Mouse (Mus musculus) brown adipose tissue, adult 24 weeks (tissue): ENCODE measurements around the gene Sh3d21. TPM values are rescaled to one million over a fixed set of nuclear protein-coding genes. Genes with fewer than 3 reads are reported as not detected.

Experiments
- H3K27ac ChIP-seq: fragments of 200-500 bp; replicated peaks from 2 replicates; pipeline ENCODE4 v1.5.1; 2012; ENCODE audit warnings: low read depth, mild to moderate bottlenecking, low read length
- H3K4me1 ChIP-seq: fragments of 200-500 bp; 2 replicates; pipeline ENCODE4 v1.6.1; 2012; ENCODE audit warnings: low read length, mixed read lengths; ENCODE audit not compliant: control insufficient read depth, insufficient read depth, insufficient read length
- H3K4me3 ChIP-seq: fragments of 200-500 bp; 2 replicates; pipeline ENCODE4 v1.5.1; 2012; ENCODE audit warnings: low read depth, mild to moderate bottlenecking, low read length, moderate library complexity; ENCODE audit not compliant: insufficient read depth
- polyA plus RNA-seq: library from polyadenylated mRNA; stranded (reverse); fragments of >200 nt; gene quantifications from 2 replicates; pipeline ENCODE4 v1.2.4, GENCODE M21; 2012; ENCODE audit not compliant: missing spikeins, insufficient read depth, insufficient read length

The Sh3d21 gene
- polyA plus RNA-seq, result 2.1 and 3.5 TPM in 2 replicates

DNA sequence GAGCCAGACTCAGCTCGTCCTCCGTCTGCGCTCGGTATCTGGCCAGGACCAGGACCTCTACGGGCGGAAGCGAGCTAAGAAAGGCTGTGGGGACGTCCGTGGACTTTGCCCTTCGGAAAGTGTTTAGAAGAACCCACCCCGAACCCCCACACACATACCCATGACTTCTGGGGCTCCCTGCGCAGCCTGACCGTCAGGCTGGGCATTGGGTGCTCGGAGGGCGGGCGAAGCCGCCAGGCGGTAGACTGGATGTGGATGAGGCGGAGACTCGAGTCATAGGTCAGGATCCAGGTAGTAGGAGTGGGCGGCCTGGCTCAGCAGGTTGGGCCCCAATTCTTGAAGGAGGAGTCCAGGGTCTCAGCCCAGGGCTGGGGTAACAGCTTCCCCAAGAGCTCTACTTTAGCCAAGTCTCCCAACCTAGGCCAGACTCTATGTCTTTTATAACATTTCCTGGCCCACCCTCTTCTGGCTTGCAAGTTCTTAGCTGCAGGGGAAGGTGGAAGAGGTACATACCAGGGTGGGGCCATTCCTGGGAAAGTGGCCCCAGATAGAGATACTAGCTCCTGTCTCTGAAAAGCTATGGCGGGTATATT is at the start of gene Sh3d21:
Sh3d21 (minus strand) TSS at position 425 of the 593 bp plus-strand sequence.
- Histone ChIP-seq H3K4me3 (peak within 1 kb of the TSS; percentile 74), H3K27ac (peak within 1 kb of the TSS; percentile 73), H3K4me1 (peaks cover 15% of the 10 kb centered on the region)

DNA sequence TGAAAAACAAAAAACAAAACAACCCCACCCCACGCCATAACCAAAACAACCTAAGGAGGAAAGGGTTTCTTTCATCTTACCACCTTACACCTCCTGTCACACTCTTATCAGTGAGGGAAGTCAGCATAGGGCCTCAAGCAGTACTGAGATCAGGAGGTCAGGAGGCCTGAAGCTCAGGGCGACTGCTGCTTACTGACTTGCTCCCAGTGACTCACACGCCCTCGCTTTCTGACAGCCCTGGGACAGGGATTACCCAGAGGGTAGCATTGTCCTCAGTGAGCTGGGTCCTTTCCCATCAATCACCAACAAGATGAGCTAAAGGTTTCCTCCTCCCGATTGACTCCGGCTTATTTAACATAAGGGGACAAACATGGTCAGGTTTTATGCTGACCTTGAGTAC is 43.8 kb upstream of the Sh3d21 start:
- Histone ChIP-seq H3K27ac (no peak overlapping the region), H3K4me3 (no peak overlapping the region)

DNA sequence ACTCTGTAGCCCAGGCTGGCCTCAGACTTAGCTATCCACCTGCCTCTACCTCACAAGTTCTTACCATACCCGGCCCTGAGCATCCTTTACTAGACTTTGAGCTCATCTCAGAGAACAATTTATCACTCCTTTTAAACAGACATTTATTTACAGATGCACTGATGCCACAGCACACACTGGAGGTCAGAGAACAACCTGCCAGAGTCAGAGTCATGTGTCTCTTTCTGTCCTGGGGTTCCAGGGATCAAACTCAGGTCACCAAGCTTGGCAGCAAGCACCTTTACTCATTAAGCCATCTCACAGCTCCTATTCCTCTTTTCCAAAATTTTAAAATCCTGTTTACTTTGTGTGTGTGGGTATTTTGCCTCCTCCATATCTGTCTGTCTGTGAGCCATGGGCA is 42.1 kb upstream of the Sh3d21 start:
- Histone ChIP-seq H3K4me3 (no peak overlapping the region), H3K27ac (no peak overlapping the region), H3K4me1 (peaks cover 7% of the 10 kb centered on the region; the same call in 1 of the 2 replicates)

More for the DNA sequence above, 43.8 kb upstream of the Sh3d21 start:
- peaks cover 3% of the 10 kb centered on the region; the same call in 1 of the 2 replicates for H3K4me1 ChIP-seq

DNA sequence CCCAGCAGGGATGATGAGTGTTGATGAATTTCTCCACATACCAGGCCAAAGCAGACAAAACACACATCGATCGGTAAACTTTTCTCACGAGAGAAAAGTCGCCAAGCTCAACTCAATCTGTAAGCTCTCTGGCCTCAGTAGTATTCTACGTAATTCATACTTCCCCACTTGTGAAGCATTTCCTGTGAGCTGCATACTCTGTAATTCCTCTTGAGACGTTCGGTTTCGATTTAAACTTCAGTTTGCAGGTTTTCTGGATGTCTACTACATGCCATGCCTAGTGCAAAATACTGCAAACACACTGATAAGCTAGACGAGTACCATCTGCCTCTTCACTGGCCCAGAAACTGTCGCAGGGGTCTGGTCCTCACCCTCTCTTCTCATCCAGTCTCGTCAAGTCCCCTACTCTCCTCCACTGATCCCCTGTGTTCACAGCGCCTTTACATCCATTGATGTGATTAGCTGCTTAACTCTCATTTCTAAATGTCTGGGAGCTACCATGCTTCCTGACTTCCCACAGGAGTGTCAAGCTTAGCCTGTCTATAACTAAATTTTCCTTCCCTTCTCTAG is 41.5 kb upstream of the Sh3d21 start:
- Histone ChIP-seq H3K27ac (peak overlapping the region; percentile 28), H3K4me1 (peaks cover 7% of the 10 kb centered on the region; the same call in 1 of the 2 replicates), H3K4me3 (no peak overlapping the region)

DNA sequence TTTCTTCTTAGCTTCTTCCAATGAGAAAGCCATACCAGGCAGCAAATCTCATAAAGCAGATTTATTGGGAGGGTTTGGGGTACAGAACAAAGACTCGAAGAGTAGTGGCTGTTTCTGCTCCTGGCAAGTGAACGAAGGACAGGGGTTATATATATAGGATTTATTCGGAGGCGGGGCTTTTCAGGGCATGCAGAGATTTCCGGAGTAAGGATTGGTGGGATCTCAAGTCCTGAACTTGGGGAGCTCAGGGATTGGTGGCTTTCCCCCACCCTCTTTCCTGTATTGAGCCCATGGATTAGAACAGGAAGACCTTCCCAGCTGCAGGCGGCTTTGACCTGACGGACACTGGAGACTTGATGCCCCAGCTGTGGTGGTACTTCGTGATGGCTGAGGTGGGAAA is 40.7 kb upstream of the Sh3d21 start:
- peak overlapping the region; percentile 100; the same call in 1 of the 2 replicates for H3K27ac ChIP-seq
- peaks cover 10% of the 10 kb centered on the region for H3K4me1 ChIP-seq
- no peak overlapping the region for H3K4me3 ChIP-seq

DNA sequence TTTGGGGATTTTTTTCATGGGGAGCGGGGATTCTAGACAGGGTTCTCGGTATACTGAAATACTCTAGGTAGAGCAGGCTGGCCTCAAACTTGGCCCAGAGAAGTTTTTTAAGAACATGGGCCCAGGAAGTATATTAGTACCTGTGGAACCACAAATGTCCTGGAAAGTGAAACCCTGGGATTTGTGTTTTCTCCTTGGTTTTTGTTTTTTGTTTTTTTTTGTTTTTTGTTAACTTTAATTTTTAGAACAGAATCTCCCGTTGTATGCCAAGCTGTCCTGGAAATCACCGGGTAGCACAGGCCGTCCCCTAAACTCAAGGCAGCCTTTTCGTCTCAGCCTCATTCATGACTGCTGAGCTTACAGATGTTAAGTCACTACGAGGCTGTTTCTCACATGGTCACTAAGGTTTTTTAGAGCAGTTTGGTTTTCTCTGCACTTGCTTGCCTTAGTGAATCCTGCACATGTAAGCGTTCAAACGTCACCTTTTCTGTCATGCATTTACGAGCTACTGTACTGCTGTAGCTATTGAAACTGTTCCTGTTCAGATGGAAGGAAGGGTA is 40.1 kb upstream of the Sh3d21 start:
- Histone ChIP-seq H3K27ac (peak overlapping the region; percentile 100), H3K4me1 (peaks cover 12% of the 10 kb centered on the region), H3K4me3 (peak overlapping the region; percentile 60)

DNA sequence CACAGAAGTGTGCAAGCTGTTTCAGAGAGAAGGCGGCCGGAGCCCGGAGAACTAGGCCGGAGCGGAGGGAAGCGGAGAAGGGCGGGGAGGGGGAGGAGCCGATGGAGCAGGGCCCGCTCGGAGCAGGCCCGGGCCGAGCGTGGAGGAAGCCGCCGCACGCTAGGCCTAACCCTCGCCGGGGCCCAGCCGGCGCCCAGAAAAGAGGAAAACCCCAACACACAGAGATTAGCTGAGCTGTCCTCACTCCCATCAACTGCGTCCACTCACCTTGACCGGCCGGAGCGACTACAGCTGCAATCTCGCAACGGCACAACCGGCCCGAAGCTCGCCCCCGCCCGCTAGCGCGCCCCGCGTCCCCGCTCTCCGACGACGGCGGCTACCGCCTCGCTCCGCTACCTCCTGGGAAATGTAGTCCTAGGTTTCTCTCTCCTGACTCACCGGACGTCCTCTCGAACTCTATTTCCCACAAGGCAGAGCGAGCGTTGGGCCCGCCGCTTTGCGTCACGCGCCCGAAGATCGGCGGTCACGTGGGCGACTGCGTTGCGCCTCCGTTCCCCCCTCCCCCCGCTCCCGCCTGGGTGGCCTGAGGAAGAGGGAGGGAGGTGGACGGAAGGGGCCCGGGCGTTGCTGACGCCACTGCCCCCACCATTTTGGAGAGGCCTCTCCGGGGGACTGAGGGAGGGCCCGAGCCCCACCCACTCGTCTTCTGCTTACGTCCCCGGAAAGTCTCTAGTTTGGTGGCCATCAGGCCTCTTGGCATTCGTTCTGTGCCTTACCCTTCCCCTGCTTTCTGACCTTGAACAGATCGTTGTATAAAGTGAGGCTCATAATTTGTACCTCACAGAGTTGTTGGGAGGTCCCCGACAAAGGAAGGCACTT is 39.3 kb upstream of the Sh3d21 start, which contains the start of gene Thrap3:
Thrap3 (minus strand) TSS at position 458 of the 879 bp plus-strand sequence.
- H3K4me1 ChIP-seq, result peaks cover 18% of the 10 kb centered on the region
- peak within 1 kb of the TSS; percentile 100 for H3K27ac ChIP-seq
- peak within 1 kb of the TSS; percentile 96 for H3K4me3 ChIP-seq

DNA sequence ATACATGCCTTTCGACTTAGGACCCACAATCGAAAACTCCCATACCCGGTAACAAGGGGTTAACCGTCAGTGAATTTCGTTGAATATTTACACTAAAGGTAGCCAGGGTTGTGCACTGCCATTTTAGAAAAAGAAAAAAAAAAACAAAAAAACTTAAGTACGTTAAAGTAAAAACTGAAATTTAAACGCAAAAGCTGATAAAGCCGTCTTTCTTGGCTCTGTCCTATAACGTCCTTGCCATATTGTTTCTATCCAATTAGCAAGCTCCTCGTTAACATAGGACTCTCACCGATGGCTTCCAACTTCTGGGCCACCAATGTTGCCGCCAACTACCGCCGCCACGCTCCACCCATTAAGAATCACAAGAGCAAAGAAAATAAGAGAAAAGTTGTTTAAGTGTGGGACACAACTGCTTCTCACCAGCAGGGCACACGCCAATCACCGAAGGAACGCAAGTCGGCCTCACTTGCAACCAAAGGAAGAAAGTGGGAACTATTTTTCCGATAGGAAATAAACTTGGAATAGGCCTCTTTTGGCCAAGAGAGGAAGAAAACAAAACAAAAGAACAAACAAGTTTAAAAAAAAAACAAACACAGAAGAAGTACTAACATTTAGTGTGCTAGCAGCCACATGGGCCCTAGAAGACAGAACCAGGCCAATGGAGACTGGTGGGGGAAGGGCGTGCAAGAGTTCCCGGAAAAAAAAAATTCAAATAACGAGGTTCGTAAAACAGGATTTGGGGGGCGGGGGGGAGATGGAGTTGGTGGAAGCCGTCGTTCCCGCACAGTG is 38.4 kb upstream of the Sh3d21 start:
- Histone ChIP-seq H3K27ac (peak overlapping the region; percentile 99), H3K4me1 (peaks cover 20% of the 10 kb centered on the region), H3K4me3 (peak overlapping the region; percentile 96)

DNA sequence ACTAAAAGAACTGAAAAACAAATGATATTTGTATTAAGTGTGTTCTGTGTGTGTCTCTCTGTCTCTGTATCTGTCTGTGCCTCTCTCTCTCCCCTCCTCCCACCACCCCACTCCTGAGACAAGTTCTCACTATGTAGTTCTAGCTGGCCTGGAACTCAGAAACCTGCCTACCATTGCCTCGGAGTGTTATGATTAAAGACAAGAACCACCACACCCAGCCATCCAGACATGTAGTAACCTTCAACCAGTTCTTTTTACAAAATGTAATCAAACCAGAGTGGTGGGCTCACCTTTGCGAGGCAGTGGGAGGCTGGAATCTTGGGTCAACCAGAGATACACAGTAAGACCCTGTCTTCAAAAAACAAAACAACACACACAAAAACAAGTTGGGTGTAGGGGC is 37.4 kb upstream of the Sh3d21 start:
- Histone ChIP-seq H3K4me1 (peaks cover 23% of the 10 kb centered on the region), H3K27ac (peak overlapping the region; percentile 61), H3K4me3 (peak overlapping the region; percentile 51)

DNA sequence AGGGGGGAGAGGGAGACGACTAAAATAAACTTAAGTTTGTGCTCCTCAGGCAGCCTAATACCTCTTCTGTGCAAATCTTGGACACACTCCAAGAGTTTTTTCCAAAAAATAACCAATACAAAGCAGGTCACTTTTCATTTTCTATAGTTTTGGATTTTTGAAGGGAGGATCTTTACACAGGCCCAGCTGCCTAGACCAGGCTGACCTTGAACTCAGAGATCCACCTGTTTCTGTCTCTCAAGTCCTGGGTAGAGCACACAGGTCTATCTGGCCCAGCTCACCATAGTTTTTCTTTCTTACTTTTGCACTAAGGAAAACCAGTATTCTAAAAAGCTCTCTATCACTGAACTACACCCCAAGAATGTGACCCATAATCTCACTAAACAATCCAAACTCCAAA is 36.7 kb upstream of the Sh3d21 start:
- peaks cover 23% of the 10 kb centered on the region for H3K4me1 ChIP-seq
- peak overlapping the region; percentile 30; the same call in 1 of the 2 replicates for H3K27ac ChIP-seq
- peak overlapping the region; percentile 21 for H3K4me3 ChIP-seq

DNA sequence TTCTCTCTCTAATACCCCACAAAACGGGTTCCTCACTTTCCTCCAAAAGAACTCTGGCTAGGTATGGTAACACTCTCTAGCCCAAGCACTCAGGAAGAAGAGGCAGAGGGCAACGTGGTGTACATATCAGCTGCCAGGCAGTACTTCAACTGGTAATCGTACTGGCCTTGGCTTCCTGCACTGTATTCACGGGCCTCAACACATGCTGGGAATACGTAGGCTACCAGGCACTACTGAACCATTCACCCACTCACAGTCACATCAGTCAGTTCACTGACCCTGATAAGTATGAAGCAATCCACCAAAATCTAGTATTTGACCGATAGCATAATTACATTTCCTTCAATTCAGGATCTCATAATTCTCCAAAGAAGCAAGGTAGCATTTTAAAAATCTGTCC is 36.3 kb upstream of the Sh3d21 start:
- Histone ChIP-seq H3K4me1 (peaks cover 23% of the 10 kb centered on the region), H3K27ac (peak overlapping the region; percentile 36), H3K4me3 (peak overlapping the region; percentile 15; the same call in 1 of the 2 replicates)

DNA sequence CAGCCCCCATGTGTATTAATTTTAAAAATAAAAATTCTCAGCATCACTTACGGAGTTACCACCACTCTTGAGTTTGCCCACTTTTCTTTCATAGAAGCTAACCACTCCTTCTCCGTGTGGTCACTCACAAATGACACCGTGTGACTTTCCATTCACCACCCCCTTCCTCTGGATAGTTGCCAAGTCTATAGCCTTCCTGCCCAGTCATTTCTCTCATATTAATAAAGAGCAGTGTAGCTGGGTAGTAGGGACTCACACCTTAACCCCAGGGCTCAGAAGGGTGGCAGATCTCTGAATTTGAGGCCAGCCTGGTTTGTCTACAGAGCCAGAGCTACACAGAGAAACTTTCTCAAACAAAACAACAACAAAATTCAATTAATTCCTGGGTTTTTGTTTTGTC is 34.2 kb upstream of the Sh3d21 start:
- Histone ChIP-seq H3K4me3 (no peak overlapping the region), H3K27ac (peak overlapping the region; percentile 27; the same call in 1 of the 2 replicates), H3K4me1 (peaks cover 20% of the 10 kb centered on the region)

DNA sequence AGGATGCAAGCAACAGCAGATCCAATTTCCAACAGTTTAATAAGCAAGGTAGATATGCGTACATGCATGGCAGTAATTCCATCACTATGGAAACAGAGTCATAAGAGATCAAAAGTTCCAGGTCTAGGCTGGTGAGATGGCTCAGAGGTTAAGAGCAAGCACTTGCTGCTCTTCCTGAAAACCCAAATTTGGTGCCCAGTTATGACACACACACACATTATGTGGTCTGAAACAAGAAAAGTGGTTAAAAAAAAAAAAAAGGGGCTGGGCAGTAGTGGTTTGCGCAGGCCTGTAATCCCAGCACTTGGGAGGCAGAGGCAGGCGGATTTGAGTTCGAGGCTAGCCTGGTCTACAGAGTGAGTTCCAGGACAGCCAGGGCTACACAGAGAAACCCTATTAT is 31.6 kb upstream of the Sh3d21 start:
- no peak overlapping the region for H3K27ac ChIP-seq
- H3K4me1 ChIP-seq, result peaks cover 16% of the 10 kb centered on the region
- no peak overlapping the region for H3K4me3 ChIP-seq

DNA sequence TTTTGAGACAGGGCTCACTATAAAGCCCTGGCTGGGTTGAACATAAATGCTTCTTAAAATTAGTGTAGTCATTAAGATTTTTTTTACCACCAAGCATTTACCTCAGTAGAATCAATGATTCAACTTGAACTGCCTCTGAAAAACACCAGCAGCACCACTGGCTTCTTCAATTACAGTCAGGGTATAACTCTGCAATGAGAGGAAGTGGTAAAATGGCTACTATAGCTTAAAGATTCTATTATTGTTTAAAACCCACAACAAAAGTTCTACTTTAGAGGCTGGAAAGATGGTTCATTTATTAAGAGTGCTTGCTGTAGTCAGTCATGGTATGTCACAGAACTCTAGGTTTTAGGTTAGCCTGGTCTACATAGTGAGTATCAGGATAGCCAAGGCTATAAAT is 30.9 kb upstream of the Sh3d21 start:
- Histone ChIP-seq H3K4me3 (no peak overlapping the region), H3K4me1 (peaks cover 13% of the 10 kb centered on the region; the same call in 1 of the 2 replicates), H3K27ac (no peak overlapping the region)
